Mouse (Mus musculus): ENCODE results near the gene Bcas3. TPM values are rescaled to one million over a fixed set of nuclear protein-coding genes. Genes with fewer than 3 reads are reported as not detected.
"Not testable (repeated sequence)": the region's sequence is repeated elsewhere in the genome, so short reads cannot be mapped to it uniquely, and the experiment has no call there.

Bcas3 gene
- total RNA-seq, 4 experiments from 2014 or later: 60.1 to 74.8 (median 66.2) TPM

DNA sequence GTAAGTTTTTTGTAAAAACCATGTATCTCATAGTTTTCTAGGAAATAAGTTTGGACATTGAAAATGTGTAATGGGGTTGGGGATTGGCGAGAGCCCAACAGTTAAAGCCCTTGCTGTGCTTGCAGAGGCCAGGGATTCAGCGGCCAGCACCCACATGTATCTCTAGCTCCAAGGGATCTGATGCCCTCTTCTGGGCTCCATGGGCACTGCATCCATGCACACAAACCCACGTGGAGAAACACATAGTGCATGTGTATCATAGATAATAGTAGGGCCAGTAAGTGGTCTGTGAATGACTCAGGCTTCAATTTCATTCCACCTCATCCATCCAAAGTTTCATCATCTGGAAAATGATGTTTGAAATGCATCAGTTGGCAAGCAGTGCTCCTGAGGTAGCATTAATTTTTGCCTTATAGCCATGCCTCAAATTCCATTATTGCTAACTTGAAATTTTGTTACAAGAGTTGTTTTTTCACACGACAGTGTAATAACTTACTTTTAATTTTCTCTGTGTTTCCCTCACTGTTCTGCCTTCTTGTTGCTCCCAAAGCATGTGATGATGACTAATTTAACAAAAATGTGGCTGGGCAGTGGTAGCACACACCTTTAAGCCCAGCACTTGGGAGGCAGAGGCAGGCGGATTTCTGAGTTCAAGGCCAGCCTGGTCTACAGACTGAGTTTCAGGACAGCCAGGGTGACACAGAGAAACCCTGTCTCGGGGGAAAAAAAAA lies 129.9 kb downstream of the Bcas3 start:
- no peak for DNase-seq (ENCODE audit: low spot score in 2 of 2)

DNA sequence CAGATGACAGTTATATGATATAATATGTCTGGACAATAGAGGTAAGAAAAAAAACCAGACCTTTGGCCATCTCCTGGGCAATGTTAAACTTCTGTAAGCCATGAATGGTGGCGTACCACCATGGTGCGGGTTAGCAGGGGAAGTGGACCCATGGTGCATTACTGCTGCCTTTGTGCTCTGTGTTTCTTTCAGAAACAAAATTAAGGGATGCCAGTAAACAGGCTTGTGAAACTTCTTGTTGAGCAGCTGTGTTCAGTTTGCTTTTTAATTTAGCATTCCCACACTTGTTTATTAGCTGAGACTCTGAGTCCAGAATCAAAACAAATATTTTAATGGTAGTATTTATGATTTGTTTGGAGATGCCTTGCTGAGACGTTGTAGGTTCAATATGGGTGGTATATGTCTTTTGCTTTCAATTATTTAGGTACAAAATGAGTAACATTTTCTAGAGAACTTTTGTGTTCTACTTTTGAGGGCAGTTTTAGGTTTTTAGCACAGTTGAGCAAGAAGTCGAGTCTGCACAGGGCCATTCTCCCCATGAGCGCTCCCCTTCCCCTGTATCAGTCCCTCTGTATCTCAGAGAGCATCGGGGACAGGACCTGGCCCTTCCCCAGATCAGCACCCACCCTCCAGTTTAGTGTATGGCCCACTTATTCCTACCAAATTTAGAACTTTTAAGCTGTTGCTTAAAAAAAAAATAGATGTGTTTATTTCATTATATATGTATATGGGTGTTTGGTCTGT lies 132.4 kb downstream of the Bcas3 start:
- no peak for DNase-seq (ENCODE audit: low spot score in 2 of 2)

DNA sequence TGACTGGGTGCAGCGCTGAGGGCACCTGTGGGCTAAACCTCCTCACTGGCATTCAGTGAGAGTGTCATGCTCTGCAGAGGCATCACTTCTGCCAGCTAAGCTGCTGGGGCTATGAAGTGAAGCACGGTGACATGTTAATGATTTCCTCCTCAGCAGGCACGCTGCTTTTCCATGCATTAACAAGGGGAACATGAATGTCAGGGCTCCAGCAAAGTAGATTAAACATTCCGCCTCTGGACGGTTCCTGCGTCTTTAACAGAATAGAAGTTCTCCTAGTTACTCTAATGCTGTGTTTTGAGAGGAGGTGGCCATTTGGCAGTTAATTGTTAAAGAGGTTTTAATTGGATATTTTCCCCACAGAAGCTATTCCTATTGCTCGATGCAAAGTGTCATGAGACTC lies 134.5 kb downstream of the Bcas3 start:
- no peak for DNase-seq (ENCODE audit: low spot score in 2 of 2)

DNA sequence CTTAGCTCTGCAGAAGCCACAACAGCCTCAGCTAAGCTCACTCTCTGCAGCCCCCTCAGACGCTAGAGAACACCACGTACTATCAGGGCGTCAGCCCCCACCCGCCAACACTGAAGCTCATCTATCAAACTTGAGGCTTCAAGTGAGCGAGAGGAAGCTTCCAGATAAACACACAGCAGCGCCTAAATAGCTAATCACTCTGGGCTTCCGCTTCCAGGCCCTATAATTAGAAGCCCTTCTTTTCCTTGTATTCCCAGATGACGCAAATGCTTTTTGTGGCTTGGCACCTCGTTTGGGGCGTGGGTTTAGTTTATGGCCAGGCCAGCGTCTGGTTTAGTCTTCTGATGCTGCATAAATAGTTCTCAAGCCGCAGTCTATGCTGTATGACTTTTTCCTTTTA lies 139.3 kb downstream of the Bcas3 start:
- peak; percentile 33 to 35 for DNase-seq (ENCODE audit: low spot score in 2 of 2)

DNA sequence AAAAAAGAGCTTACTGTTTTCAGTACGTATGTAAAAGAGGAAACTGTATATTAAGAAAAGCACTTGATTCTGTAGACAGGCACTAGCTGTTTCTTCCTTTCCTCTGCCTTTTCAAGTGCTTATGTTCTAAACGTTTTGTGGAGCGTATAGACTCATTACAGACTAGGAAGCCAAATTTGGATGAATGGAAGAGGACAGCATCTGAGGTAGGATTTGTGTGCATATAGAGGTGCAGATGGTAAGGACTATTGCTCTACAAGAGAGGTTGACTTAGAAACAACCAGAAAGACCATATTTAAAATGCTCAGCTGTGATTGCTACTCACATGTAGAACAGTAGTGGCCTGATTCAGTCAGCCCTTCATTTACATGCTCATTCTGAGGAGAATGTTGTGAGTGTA lies 139.7 kb downstream of the Bcas3 start:
- DNase-seq (ENCODE audit: low spot score in 2 of 2): no peak

DNA sequence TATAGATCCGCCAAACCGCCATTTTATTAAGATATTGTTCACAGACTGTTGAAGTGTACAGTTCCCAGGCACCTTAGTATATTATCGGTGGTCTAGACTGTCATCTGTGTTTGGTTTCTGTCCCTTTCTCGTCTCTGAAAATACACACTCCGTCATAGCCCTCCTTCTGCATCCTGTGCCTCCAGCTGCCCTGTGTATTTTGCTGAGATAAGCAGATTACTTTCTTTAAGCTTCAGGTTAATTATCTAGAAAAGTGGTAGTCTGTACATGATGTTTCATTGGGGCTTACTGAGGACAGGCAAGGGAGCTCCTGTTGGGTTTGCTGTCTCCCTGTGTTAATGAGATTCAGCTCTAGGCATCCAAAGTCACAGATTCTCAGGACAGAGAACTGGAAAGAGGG lies 146.6 kb downstream of the Bcas3 start:
- no peak for DNase-seq (ENCODE audit: low spot score in 2 of 2)

DNA sequence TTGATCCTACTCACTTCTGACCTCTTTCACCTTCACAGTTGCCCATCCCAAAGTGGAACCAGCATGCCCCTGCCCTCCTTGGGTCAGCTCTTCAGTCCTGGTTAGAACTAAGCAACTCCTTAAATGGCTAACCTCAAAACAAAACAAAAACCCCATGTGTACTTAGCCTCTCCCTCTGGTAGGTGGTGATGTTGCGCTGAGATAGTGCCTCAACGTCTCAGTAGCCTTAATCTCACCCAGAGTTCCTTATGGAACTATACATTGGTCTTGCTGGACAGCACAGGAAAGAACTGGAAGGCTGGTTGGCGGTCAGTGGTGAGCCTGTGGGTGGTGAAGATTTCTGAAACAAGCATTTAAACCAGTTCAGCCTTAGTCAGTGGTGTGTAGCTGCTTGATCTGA lies 149.1 kb downstream of the Bcas3 start:
- DNase-seq (ENCODE audit: low spot score in 2 of 2): no peak

DNA sequence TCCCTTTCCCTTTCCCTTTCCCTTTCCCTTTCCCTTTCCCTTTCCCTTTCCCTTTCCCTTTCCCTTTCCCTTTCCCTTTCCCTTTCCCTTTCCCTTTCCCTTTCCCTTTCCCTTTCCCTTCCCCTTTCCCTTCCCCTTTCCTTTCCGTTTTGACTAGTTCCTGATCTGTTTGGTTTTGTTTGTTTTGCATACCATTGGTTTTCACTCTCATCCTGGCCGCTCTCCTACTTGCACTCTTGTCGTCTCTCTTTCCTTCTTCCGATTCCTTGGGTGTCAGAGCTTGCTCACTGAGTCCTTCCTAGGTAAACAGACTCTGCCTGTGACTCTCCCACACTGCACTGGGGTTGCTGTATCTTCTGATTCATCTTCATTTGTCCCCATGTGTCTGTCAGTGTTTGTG lies 151.8 kb downstream of the Bcas3 start:
- not testable (repeated sequence) for DNase-seq (ENCODE audit: low spot score in 2 of 2)

DNA sequence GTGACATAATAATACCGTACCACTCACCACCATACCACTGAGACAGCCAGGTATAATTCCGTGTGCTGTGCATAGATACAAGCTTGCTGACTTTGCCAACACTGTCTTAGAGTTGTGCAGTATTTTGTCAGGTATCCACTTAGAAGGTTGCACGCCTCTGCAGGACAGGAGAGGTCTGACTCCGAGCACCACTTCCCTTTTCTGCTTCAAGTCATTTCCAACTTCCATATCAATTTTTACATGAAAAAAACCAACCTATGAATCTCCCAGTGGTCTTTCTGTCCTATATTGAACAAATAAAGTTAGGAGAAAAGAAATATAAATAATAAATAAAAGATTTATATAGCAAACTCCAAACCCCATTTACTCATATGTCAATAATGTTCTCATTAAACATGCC lies 152.8 kb downstream of the Bcas3 start:
- no peak for DNase-seq (ENCODE audit: low spot score in 2 of 2)

DNA sequence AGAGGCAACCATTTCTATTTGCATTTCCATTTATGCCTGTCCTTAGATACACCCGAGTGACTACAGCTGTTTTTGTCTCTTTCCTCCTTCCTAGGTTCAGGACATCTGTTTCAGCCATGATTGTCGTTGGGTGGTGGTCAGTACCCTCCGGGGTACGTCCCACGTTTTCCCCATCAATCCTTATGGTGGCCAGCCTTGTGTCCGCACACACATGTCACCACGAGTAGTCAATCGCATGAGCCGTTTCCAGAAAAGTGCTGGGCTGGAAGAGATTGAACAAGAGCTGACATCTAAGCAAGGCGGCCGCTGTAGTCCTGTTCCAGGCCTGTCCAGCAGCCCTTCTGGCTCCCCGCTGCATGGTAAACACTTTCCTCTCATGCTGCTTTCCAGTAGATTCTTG lies 156.4 kb downstream of the Bcas3 start:
- no peak for DNase-seq (ENCODE audit: low spot score in 2 of 2)

DNA sequence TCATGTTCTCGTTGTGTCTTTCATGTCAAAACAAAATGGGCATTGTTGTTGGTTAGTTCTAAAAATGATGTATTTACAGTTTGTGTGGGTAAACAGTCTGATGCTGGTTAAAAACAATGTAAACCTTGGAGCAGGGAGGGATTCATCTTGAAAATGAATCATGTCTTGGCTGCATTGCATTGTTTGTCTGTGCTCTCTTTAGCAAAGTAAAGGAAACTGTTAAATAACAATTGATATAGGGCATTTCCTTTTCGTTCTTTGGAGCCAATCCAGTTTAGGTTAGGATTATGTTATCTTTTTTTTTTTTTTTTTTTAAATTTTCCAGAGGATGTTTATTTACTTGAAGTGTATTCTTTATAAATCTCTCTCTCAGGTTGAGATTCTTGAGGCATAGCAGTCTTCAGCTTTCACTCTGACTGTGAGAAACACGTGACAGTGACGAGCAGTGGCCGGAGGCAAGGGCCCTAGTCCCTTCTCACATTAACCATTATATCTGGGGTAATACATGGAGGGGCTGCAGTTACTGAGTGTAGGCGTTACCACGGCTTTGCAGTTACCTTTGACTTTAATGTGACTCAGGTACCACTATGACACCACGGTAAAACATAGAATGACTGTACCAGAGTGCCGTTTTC lies 158.4 kb downstream of the Bcas3 start:
- DNase-seq (ENCODE audit: low spot score in 2 of 2): no peak

DNA sequence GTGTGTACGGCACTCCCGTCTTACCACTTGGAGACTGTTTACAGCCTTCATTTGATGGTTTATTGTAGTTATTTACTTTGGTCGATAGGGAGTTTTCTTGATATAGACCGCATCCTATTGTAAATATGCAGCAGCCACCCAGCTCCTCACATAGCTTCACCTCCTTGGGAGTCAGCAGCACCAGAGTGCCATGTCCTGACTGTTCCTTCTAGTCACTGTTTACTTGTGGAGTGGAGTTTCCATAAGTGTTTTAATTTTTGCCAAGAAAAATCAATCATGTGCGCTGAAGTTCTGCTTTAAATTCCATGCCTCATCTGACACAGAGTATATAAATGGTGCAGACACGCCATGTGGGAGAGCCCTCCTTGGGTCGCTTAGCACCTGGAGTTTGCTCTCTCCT lies 163.8 kb downstream of the Bcas3 start:
- no peak for DNase-seq (ENCODE audit: low spot score in 2 of 2)

DNA sequence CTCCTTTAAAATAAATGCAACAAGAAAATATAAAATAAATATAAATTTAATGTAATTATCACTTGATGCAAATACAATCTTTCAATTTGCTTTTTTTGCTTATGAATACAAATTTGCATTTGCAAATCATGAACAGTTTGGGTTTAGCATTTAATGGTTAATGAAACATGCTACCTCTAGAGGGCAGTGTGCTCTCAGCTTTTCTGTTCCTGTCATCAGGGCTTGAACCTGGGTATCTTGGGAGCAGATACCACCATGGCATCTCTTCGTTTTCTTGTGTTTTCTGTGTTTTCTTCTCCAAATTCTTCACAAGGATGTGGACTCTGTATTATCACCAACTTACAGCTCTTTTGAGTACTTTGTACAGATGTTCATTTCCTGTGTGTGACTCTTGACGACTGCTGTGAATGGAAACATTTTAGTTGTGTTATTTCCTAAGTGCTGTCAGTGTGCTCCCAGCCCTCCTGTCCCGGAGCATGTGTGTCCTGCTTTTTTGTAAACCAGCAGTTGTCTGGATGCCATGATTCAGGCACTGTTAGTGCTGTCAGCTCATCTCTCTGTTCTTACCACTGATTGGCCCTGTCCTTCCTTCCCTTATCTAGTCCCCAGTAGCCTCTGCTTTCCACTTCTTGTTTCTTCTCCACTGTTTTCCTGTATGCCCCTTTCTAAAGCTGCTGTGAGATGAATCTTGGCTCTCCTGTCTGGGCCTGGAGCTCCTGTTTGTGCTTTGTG lies 165.2 kb downstream of the Bcas3 start:
- DNase-seq (ENCODE audit: low spot score in 2 of 2): no peak

DNA sequence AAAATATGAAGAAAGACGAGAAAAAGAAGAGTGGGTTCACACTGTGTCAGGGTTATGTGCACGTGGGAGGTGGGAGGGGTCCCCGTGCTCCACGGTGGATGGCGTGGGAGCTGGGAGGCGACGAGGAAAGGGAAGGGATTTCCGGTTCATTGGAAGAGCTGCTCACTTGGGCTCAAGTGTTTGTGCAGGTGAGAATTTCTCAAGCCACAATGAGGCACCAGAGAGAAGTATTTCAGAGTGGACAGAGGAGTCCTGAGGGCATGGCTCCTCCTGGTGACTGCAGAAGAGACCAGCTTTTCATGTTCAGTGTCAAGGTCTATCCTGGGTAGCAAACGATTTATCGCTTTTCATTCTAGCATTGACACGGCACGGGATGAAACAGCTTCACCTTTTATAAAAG lies 167.3 kb downstream of the Bcas3 start:
- no peak for DNase-seq (ENCODE audit: low spot score in 2 of 2)

DNA sequence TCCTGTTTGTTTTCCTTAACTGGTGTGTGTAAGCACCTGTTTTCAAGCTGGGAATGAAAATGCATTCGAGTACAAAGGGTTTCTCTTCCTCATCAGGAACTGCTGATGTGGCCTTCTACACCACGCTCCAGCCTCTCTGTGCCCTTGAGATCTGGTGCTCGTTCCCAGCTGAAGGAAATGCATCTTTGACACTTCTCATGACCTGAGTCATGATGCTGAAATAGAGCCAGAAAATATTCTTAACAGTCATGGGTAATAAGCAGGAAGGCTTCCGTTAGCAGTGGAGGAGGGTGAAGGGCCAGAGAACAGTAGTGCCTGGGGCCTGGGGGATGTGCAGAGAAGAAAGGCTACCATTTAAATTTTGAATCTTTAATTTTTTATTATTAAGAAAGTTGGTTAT lies 168.0 kb downstream of the Bcas3 start:
- no peak for DNase-seq (ENCODE audit: low spot score in 2 of 2)

DNA sequence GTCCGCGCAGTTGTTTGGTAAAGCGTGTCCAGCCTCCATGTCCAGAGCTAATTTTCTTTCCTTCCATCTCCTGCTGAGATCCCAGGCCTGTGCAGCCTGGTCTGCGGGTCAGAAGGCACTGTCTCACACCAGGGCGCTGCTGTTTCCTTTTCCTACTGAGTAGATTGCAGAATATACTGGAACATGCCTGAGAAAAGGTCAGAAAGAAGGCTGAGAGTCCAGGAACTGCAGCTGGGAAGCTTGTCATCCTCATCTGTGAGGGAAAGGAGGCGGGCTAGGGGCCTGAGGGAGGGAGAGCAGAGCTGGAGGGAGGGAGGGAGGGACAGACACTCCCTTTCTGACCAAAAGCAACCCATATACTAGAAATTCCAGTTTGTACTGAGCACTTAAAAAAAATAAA lies 170.7 kb downstream of the Bcas3 start:
- no peak for DNase-seq (ENCODE audit: low spot score in 2 of 2)

DNA sequence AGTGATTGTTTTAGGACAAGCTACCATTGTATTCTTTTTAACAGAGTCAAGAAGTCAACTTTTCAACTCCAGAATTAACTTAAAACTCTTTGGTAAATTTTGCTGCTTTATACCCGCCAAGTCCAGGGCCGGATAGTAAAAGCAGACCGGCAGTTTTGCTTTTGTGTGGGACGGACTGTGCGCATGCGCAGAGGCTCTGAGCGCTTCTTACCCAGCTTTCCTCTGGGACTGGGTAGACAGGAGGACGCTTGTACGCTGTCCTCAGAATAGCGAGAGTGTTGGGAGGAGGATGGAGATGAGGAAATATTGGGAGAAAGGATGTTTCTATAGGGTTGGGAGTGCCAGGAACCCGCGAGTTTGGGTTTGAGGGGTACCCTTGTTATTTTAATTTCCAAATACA lies 171.2 kb downstream of the Bcas3 start:
- DNase-seq (ENCODE audit: low spot score in 2 of 2): peak; percentile 53 to 77

DNA sequence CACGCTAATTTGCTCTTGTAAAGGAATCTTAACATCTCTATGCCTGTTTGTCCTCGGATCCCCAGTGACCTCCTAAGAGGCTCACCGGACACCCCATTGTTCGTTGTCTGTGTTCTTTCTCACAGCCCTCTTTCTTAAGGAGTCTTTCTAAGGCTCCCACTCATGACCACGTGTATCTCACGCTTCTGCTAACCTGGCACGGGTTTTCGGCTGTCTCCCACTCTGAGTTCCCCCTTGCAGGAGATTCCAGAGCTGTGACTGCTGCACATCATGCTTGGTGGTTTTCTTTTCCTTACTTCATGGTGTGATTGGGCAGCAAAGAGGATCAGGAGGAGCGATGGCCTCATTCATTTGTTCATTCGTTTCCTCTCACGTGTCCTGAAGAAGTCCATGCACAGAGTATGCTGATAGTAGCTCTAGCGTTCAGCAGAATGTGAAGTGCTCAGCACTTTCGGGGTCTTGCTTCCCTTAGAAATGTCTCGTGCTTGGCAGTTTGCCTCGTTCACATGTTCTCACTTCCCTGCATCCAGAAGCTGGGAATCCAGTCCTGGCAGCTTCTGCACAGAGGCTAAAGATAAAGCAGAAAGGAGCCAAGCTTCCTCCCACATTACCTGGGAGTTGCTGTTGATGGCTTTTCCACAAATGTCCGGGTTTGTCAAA lies 172.0 kb downstream of the Bcas3 start:
- peak in 1 of 2 experiments; percentile 18 for DNase-seq (ENCODE audit: low spot score in 2 of 2)

DNA sequence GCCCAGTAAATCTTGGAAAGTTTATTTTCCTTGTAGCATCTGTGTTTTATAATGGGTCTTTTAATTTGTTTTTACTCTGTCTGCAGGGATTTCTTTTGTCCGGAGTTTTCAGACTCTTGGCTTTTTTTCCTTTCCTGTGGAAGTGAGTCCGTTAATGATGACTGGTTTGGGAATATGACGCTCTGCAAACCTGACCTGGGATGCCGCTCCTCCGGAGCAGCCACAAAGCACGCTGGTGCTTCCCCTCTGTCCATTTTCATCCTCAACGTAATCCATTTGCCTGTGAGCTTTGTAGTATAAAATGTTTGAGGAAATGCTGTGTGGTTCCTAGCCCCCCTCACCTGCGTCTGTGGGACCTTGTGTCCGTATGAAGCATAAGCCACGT lies 172.5 kb downstream of the Bcas3 start:
- no peak for DNase-seq (ENCODE audit: low spot score in 2 of 2)

DNA sequence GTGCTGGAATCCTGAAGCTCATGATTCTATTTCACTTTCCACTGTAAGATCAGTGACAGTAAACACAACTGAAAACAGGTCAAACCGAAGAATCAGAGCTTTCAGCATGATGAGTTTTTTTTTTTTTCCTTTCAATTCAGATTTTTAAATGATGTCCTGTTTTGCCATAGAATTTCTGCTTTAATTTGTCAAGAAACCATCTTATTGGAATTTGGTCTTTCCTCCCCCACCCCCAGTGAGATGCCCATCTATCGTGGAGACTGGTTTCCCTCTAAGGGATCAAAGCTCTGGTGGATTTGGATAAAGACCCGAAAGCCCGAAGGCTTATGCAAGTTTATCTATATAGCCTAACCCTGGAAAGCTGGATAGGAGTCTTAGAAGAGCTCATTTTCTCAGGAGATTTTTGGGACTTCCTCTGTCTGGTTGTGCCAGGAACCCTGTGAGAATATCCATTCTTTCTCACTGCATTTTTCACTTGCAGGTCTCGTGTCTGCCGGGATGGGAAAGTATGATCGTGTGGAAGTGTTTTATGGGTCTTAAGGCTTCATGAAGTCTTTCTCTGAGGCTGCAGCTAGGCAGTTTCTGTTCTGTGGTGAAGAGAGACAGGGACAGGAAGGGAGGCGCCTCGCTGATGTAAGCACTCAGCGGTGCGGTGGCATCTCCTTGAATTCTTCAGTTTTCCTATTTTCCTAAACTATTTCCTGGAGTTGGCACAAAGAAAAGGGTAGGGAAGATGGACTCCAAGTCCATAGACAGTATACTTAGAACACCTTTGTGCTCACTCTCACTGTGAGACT lies 173.2 kb downstream of the Bcas3 start:
- DNase-seq (ENCODE audit: low spot score in 2 of 2): no peak

DNA sequence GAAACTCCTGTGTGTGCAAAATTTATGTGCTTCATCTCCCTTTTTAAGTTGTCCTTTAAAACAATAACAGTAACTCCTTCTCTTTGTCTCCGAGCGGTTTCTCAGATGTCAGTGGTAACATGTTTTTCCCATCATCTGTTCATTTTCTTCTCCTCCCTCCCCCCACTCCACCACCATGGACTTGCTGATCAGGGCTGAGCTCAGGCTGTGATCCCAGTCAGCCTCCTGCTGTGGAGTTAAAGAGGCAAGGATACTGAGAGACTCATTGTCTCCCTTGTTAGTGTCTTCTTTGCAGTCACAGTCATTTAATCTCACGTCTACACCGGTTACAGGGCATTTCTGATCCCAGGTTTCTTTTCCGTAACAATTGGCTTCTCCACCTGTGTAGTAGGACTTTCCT lies 174.3 kb downstream of the Bcas3 start:
- DNase-seq (ENCODE audit: low spot score in 2 of 2): no peak

Measured in layer of hippocampus, adult 8-10 months (tissue).